Mouse (Mus musculus) testis, adult 2 months (tissue): ENCODE results near the gene Nrros.

ENCODE experiments used
- CTCF ChIP-seq: fragments of 200-500 bp; IDR thresholded peaks from 2 replicates; pipeline ENCODE4 v1.5.1; 2012; ENCODE audit warnings: low read depth, mild to moderate bottlenecking, inconsistent platforms, low read length, moderate library complexity; ENCODE audit not compliant: control insufficient read depth, insufficient read depth, insufficient replicate concordance
- POLR2A ChIP-seq: fragments of 200-500 bp; IDR thresholded peaks from 2 replicates; pipeline ENCODE4 v1.6.1; 2012; ENCODE audit warnings: low read depth, mild to moderate bottlenecking, inconsistent platforms, low read length, moderate library complexity; ENCODE audit not compliant: control insufficient read depth

DNA sequence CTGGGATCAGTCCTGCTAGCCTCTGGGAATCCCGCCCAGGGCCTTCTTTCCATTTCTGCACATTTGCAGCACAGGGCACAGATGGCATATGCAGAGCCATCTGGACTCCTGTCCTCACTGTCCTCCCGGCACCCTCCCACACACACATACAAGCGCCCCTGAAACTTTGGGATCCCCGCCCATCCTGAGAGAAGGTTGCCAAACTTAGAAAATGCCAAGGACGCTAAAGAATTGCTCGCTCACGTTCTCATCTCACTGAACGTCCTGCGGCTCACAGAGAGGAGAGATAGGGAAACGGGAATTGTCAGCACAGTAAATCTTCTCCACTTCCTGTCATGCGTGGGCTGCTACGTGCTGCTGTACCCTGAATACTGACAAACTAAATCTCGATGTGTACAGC, 11.0 kb downstream of the Nrros start:
- TF ChIP-seq POLR2A (no peak), CTCF (no peak)
